Mouse (Mus musculus): ENCODE measurements at regions not wholly inside any gene's neighbourhood (a gene's known extent, or its start where the extent isn't known, plus 50 kb on each side); places are given as distances from the start of the nearest gene placed in this dataset.

GRCm38 (mm10) chr6:81714867-81715266, 208.6 kb upstream of the Gcfc2 start:
- no peak for TF ChIP-seq EP300 (IDR thresholded peaks at IDR 0.05; ENCODE audit: low read depth)
- no peak for TF ChIP-seq CTCF (IDR thresholded peaks at IDR 0.05; ENCODE audit: low read depth)

Data from heart, postnatal 0 days (tissue).